Mouse (Mus musculus) adrenal gland, adult 2 months (tissue): Measurements from ENCODE around the gene 3110018I06Rik. TPM values are rescaled to one million over a fixed set of nuclear protein-coding genes. Genes with fewer than 3 reads are reported as not detected.

Source experiments
- DNase-seq: peaks from one replicate; pipeline ENCODE4 v3.0.0; 2021
- long read RNA-seq: library from polyadenylated mRNA; stranded (forward); transcript quantifications from one replicate; pipeline ENCODE4 v2.0.0, GENCODE M21; 2021
- polyA plus RNA-seq: library from polyadenylated mRNA; depleted of rRNA; stranded (reverse); fragments of >200 nt; gene quantifications from 2 replicates; pipeline ENCODE4 v1.2.3, GENCODE M21; 2012; rRNA removed
- total RNA-seq, 2 experiments: library from RNA; stranded (reverse); gene quantifications; 2 replicates each; pipeline ENCODE4 v1.2.3; 2021

Gene 3110018I06Rik
- total RNA-seq: not detected
- not detected in 2 replicates for polyA plus RNA-seq
- long read RNA-seq: 0 reads

GRCm38 (mm10) chr12:107488371-107488770 lies at the start of gene 3110018I06Rik:
Gene 3110018I06Rik, plus strand, starts transcription at chr12:107488632.
- DNase-seq: no peak

- DNase-seq: no peak
Observed at GRCm38 (mm10) chr12:107444681-107445080, 43.8 kb upstream of the 3110018I06Rik start.

- DNase-seq: no peak
Observed at GRCm38 (mm10) chr12:107457835-107458234, 30.6 kb upstream of the 3110018I06Rik start.

- peak; percentile 33 for DNase-seq
Observed at GRCm38 (mm10) chr12:107464731-107465130, 23.7 kb upstream of the 3110018I06Rik start.

GRCm38 (mm10) chr12:107476441-107477291 lies 11.8 kb upstream of the 3110018I06Rik start:
- DNase-seq: no peak

GRCm38 (mm10) chr12:107479350-107479749 lies 9.1 kb upstream of the 3110018I06Rik start:
- no peak for DNase-seq

- DNase-seq: no peak
Observed at GRCm38 (mm10) chr12:107483031-107483430, 5.4 kb upstream of the 3110018I06Rik start.

GRCm38 (mm10) chr12:107491344-107491743 lies 2.9 kb downstream of the 3110018I06Rik start:
- DNase-seq: peak; percentile 2

GRCm38 (mm10) chr12:107496924-107497323 lies 8.5 kb downstream of the 3110018I06Rik start:
- no peak for DNase-seq

GRCm38 (mm10) chr12:107509661-107510237 lies 21.3 kb downstream of the 3110018I06Rik start:
- DNase-seq: no peak

GRCm38 (mm10) chr12:107511112-107511511 lies 22.7 kb downstream of the 3110018I06Rik start:
- no peak for DNase-seq

GRCm38 (mm10) chr12:107516265-107517217 lies 28.1 kb downstream of the 3110018I06Rik start:
- DNase-seq: no peak

- no peak for DNase-seq
Observed at GRCm38 (mm10) chr12:107520941-107521340, 32.5 kb downstream of the 3110018I06Rik start.

- DNase-seq: no peak
Observed at GRCm38 (mm10) chr12:107528346-107528880, 40.0 kb downstream of the 3110018I06Rik start.

- no peak for DNase-seq
Observed at GRCm38 (mm10) chr12:107532871-107533270, 44.4 kb downstream of the 3110018I06Rik start.
